Mouse (Mus musculus) lung, embryonic 14.5 days (tissue): ENCODE results near the gene Wbp2. TPM values are rescaled to one million over a fixed set of nuclear protein-coding genes. Genes with fewer than 3 reads are reported as not detected.

Source experiments
- ATAC-seq: fragments of 200-750 bp; cut with Nextera tagmentation; 2 replicates; pipeline ENCODE4 v1.8.0; 2017; ENCODE audit warnings: mild to moderate bottlenecking, moderate TSS enrichment, moderate library complexity; ENCODE audit not compliant: insufficient read depth
- DNase-seq: peaks from one replicate; pipeline ENCODE4 v3.0.0-alpha.2; 2015
- H3K27ac ChIP-seq: fragments of 300-500 bp; sonication (generic); 2 replicates; pipeline ENCODE4 v1.5.1; 2014; ENCODE audit warnings: low read depth, mild to moderate bottlenecking, moderate library complexity
- H3K27me3 ChIP-seq: fragments of 300-500 bp; sonication (generic); 2 replicates; pipeline ENCODE4 v1.6.1; 2014; ENCODE audit warnings: low read length, control low read depth; ENCODE audit not compliant: insufficient read depth
- H3K36me3 ChIP-seq: fragments of 300-500 bp; sonication (generic); 2 replicates; pipeline ENCODE4 v1.6.1; 2014; ENCODE audit warnings: control low read depth; ENCODE audit not compliant: insufficient read depth
- H3K4me1 ChIP-seq: fragments of 300-500 bp; sonication (generic); 2 replicates; pipeline ENCODE4 v1.6.1; 2014; ENCODE audit warnings: antibody characterized with exemption, control low read depth; ENCODE audit not compliant: insufficient read depth
- H3K4me2 ChIP-seq: fragments of 300-500 bp; sonication (generic); 2 replicates; pipeline ENCODE4 v1.6.1; 2014; ENCODE audit warnings: mild to moderate bottlenecking
- H3K4me3 ChIP-seq: fragments of 300-500 bp; sonication (generic); 2 replicates; pipeline ENCODE4 v1.5.1; 2014; ENCODE audit warnings: low read depth, low read length
- H3K9ac ChIP-seq: fragments of 300-500 bp; sonication (generic); 2 replicates; pipeline ENCODE4 v1.6.1; 2014
- H3K9me3 ChIP-seq: fragments of 300-500 bp; sonication (generic); 2 replicates; pipeline ENCODE4 v1.6.1; 2016; ENCODE audit warnings: low read depth, low read length, control low read depth
- CTCF ChIP-seq: IDR thresholded peaks from 2 replicates; pipeline ENCODE4 v1.5.1; 2016; ENCODE audit warnings: antibody characterized with exemption, low read depth
- WGBS: fragments of 180-500 bp; shearing (Covaris S2); extraction: QIAGEN DNeasy Blood & Tissue Kit; methylation state at CpG from one replicate; pipeline ENCODE4 v1.1.7; 2014; 5-methylcytosine and 5-hydroxymethylcytosine counted together
- polyA plus RNA-seq: library from polyadenylated mRNA; unstranded; fragments of >200 nt; fragmentation: Nextera tagmentation; extraction: Ambion mirVana; gene quantifications from 2 replicates; pipeline ENCODE4 v1.2.1, GENCODE M21; 2014

Gene Wbp2
- polyA plus RNA-seq, 1 experiment from 2014 or later, result 69.8 TPM

- no peaks in the 10 kb centered on the region for H3K4me1 ChIP-seq
- peaks cover 62% of the 10 kb centered on the region for H3K36me3 ChIP-seq
- no peak for DNase-seq
- no peak overlapping the region for H3K4me3 ChIP-seq
- ATAC-seq, result no peak
- H3K27me3 ChIP-seq, result no peaks in the 10 kb centered on the region
- no peaks in the 10 kb centered on the region; the same call in 1 of the 2 replicates for H3K9me3 ChIP-seq
- no peak overlapping the region for H3K27ac ChIP-seq
- TF ChIP-seq CTCF, result no peak
- no peak overlapping the region for H3K9ac ChIP-seq
- H3K4me2 ChIP-seq, result no peak overlapping the region
- 82% methylated on average over 6 of the region's 6 CpGs for WGBS
Observed at GRCm38 (mm10) chr11:116040593-116040992, 46.2 kb downstream of the Wbp2 start.

- no peak overlapping the region for H3K4me3 ChIP-seq
- no peaks in the 10 kb centered on the region; the same call in 1 of the 2 replicates for H3K9me3 ChIP-seq
- H3K4me1 ChIP-seq, result no peaks in the 10 kb centered on the region
- H3K27me3 ChIP-seq, result no peaks in the 10 kb centered on the region
- H3K4me2 ChIP-seq, result no peak overlapping the region
- DNase-seq, result no peak
- no peak overlapping the region for H3K9ac ChIP-seq
- peaks cover 51% of the 10 kb centered on the region for H3K36me3 ChIP-seq
- no peak overlapping the region for H3K27ac ChIP-seq
- WGBS, result 91% methylated on average over 9 of the region's 9 CpGs
- TF ChIP-seq CTCF, result no peak
- ATAC-seq, result no peak
Observed at GRCm38 (mm10) chr11:116037826-116038225, 49.0 kb downstream of the Wbp2 start.

DNA sequence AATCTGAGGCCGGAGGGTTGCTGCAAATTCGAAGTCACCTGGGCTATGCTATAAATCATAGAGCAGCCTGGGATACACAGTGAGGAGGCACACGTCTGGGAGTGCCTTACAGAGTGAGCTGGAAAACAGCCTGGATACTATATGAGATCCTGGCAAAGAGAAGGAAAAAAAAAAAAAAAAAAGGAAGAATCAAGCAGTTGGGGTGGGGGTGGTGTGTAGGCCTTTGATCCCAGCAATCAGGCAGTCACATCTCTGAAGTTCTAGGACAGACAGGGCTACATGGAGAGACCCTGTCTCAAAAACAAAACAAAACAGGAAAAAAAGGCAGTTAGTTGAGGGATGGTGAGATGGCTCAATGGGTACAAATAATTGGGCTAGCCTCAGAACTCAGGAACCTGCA lies 50.1 kb downstream of the Wbp2 start:
- H3K4me3 ChIP-seq, result no peak overlapping the region
- no peak overlapping the region for H3K9ac ChIP-seq
- no peak for TF ChIP-seq CTCF
- DNase-seq (no peak), ATAC-seq (no peak)
- H3K4me2 ChIP-seq, result no peak overlapping the region
- no peaks in the 10 kb centered on the region for H3K4me1 ChIP-seq
- H3K27ac ChIP-seq, result no peak overlapping the region
- peaks cover 41% of the 10 kb centered on the region for H3K36me3 ChIP-seq
- H3K27me3 ChIP-seq, result no peaks in the 10 kb centered on the region
- 85% methylated on average over 3 of the region's 3 CpGs for WGBS
- no peaks in the 10 kb centered on the region for H3K9me3 ChIP-seq

DNA sequence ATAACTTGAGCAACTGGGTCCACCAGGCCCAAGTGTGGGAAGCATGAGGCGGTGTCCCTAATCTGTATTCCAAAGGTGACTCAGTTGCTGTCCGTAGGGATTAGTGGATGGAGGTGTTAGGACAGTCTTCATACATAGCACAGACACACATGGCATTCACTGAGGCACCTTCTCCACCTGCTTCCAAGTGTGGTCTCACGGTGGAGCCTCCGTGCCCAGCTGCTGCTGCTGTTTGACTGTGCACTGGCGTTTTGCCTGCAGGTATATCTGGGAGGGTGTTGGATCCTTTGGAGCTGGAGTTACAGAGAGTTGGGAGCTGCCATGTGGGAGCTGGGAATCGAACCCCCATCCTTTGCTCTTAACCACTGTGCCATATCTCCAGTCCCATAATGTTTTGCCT lies 52.2 kb downstream of the Wbp2 start:
- no peak overlapping the region for H3K4me3 ChIP-seq
- TF ChIP-seq CTCF, result no peak
- no peak for DNase-seq

GRCm38 (mm10) chr11:116030898-116031845 lies 55.6 kb downstream of the Wbp2 start:
- Histone ChIP-seq H3K4me1 (no peaks in the 10 kb centered on the region), H3K4me3 (peak overlapping the region; percentile 76), H3K9me3 (no peaks in the 10 kb centered on the region), H3K36me3 (peaks cover 8% of the 10 kb centered on the region), H3K27ac (peak overlapping the region; percentile 99), H3K4me2 (peak overlapping the region; percentile 79), H3K9ac (peak overlapping the region; percentile 95), H3K27me3 (no peaks in the 10 kb centered on the region)
- TF ChIP-seq CTCF, result no peak
- ATAC-seq, result peak; percentile 16; the same call in 1 of the 2 replicates
- 21% methylated on average over 14 of the region's 14 CpGs for WGBS
- peak; percentile 52 for DNase-seq

More for the DNA sequence above, 52.2 kb downstream of the Wbp2 start:
- peaks cover 25% of the 10 kb centered on the region for H3K36me3 ChIP-seq
- H3K27ac ChIP-seq, result no peak overlapping the region
- no peak overlapping the region for H3K4me2 ChIP-seq
- 94% methylated on average over 6 of the region's 6 CpGs for WGBS
- H3K9ac ChIP-seq, result no peak overlapping the region
- no peaks in the 10 kb centered on the region for H3K9me3 ChIP-seq
- ATAC-seq, result no peak
- no peaks in the 10 kb centered on the region for H3K4me1 ChIP-seq
- no peaks in the 10 kb centered on the region for H3K27me3 ChIP-seq

GRCm38 (mm10) chr11:116030088-116030897 lies 56.5 kb downstream of the Wbp2 start, which contains the start of gene Unk:
Gene Unk (plus strand): TSS chr11:116030322.
- DNase-seq, result peak; percentile 100
- no peaks in the 10 kb centered on the region for H3K4me1 ChIP-seq
- TF ChIP-seq CTCF, result no peak
- peak; percentile 94 for ATAC-seq
- H3K36me3 ChIP-seq, result peaks cover 7% of the 10 kb centered on the region
- H3K27me3 ChIP-seq, result no peaks in the 10 kb centered on the region
- H3K4me2 ChIP-seq, result peak within 1 kb of the TSS; percentile 79
- H3K4me3 ChIP-seq, result peak within 1 kb of the TSS; percentile 76
- peak within 1 kb of the TSS; percentile 99 for H3K27ac ChIP-seq
- H3K9ac ChIP-seq, result peak within 1 kb of the TSS; percentile 95
- no peaks in the 10 kb centered on the region for H3K9me3 ChIP-seq
- under 1% methylated on average over 67 of the region's 67 CpGs for WGBS
